Mouse (Mus musculus) spleen, adult 10 weeks (tissue): ENCODE data around the gene Rrn3. TPM values are rescaled to one million over a fixed set of nuclear protein-coding genes. Genes with fewer than 3 reads are reported as not detected.

Experiments used
- polyA plus RNA-seq: library from polyadenylated mRNA; stranded (reverse); fragments of 350-450 nt; fragmentation: Illumina TruSeq; extraction: RNeasy Lipid Tissue Mini Kit (QIAGEN cat#74804); gene quantifications from one replicate; pipeline ENCODE4 v1.2.3, GENCODE M21; 2015; ENCODE audit warnings: low replicate concordance; ENCODE audit not compliant: insufficient read depth

Rrn3 gene
- polyA plus RNA-seq = 30.1 TPM

GRCm38 (mm10) chr16:13780353-13781036 is at the start of gene Rrn3:
Rrn3 (plus strand) TSS chr16:13780708.

GRCm38 (mm10) chr16:13818560-13819393 is 38.3 kb downstream of the Rrn3 start, which contains the start of gene Ntan1:
Ntan1 (plus strand) TSS chr16:13818845.

Other genes with a start within 250 kb of the Rrn3 start
- 33.0 TPM for gene Parn, start 112.5 kb upstream of the Rrn3 start, polyA plus RNA-seq
- gene Bfar, start 108.8 kb upstream of the Rrn3 start, polyA plus RNA-seq = 60.0 TPM
- 9.8 TPM for gene 3110001I22Rik, start 108.8 kb upstream of the Rrn3 start, polyA plus RNA-seq
- gene Pla2g10, start 49.7 kb upstream of the Rrn3 start, polyA plus RNA-seq = not detected
- gene Ntan1, start 38.1 kb downstream of the Rrn3 start, polyA plus RNA-seq = 106 TPM
- gene Pdxdc1, start 122.4 kb downstream of the Rrn3 start, polyA plus RNA-seq = 57.1 TPM
- 0.57 TPM for gene Mpv17l, start 122.5 kb downstream of the Rrn3 start, polyA plus RNA-seq
- gene 2900011O08Rik, start 205.9 kb downstream of the Rrn3 start, polyA plus RNA-seq = not detected
- not detected for gene Ifitm7, start 206.2 kb downstream of the Rrn3 start, polyA plus RNA-seq